Mouse (Mus musculus) spleen, adult 10 weeks (tissue): ENCODE results near the gene Olfr1192-ps1. TPM values are rescaled to one million over a fixed set of nuclear protein-coding genes. Genes with fewer than 3 reads are reported as not detected.

ENCODE experiments used
- polyA plus RNA-seq: library from polyadenylated mRNA; stranded (reverse); fragments of 350-450 nt; fragmentation: Illumina TruSeq; extraction: RNeasy Lipid Tissue Mini Kit (QIAGEN cat#74804); gene quantifications from one replicate; pipeline ENCODE4 v1.2.3, GENCODE M21; 2015; ENCODE audit warnings: low replicate concordance; ENCODE audit not compliant: insufficient read depth

Olfr1192-ps1 gene
- polyA plus RNA-seq = not detected

DNA sequence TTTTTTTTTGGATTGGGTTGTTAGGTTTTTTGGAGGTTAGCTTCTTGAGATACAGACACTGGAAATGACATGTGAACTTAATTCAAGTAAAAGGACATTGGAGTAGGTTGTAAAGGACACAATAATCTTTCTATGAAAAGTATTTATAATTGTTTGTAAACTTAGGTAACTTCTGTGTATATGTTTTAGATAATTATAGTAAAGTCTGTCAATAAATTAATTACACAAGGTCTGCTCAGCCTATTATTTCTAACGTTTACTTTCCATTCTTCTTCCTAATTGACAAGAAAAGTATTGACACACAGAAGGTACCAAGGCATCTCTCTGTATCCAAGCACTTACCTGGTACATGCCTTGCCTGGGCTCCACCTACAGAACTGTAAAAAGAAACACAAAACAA, at the start of gene Olfr1192-ps1:
Olfr1192-ps1 (plus strand) TSS at position 301 of the 400 bp plus-strand sequence.

DNA sequence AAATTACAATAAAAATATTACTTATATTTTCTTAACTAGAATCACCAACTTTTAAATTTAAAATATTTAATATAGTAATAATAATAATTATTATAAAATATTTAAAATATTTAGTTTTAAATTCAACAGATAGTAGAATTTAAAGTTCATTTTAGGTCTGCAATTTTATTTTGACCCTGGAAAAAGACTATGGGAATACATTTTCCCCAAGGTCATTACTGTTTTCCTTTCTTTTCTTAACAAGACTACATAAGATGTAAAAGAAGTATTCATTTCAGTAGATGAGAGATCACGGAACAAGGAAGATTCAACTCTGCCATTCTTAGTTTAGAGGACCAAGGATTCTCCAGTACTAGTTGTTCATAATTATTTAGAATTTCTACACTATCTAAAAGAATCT, 8.1 kb upstream of the Olfr1192-ps1 start, which contains the start of gene Olfr1191-ps1:
Olfr1191-ps1 (plus strand) TSS at position 301 of the 400 bp plus-strand sequence.

DNA sequence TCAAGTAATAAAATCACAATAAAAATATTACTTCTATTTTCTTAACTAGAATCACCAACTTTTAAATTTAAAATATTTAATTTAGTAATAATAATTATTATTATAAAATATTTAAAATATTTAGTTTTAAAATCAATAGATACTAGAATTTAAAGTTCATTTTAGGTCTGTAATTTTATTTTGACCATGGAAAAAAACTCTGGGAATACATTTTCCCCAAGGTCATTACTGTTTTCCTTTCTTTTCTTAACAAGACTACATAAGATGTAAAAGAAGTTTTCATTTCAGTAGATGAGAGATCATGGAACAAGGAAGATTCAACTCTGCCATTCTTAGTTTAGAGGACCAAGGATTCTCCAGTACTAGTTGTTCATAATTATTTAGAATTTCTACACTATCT, 27.0 kb downstream of the Olfr1192-ps1 start, which contains the start of gene Olfr1193:
Olfr1193 (plus strand) TSS at position 301 of the 400 bp plus-strand sequence.

DNA sequence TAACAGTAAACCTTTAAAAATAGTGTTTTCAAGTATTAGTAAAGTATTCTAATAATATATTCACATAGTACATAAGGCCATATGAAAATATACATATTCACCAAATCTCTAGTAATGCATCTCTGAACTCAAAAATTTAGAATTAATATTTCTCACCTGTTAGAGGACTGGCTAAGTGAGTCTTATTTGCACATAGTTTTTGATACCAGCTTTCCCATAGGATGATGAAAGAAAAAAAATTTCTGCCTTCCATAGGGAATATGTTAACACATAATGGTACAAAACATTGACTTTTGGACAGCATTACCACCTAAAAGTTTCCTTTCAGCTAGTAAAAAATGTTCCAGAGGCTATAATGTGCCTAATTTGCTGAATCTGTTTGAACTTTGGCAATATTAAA, 40.8 kb downstream of the Olfr1192-ps1 start, which contains the start of gene Olfr1195:
Olfr1195 (minus strand) TSS at position 101 of the 400 bp plus-strand sequence.

DNA sequence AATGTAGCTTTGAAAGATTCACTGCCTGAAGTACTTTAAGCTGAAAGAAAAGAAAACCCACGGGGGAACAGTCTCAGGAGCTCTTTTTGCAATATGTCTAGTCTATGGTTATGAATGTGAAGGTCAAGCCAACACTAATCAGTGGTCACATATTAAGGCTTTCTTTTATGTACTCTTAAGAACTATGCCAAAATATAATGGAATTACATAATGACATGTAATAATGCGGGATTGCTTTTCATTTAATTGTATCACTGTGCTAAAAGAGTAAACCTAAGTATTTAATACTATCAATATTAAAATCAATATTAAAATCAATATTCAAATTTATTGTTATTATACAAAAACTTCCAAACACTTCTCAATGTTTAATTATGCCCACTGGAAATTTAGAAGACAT, 56.2 kb downstream of the Olfr1192-ps1 start, which contains the start of gene Olfr1196:
Olfr1196 (minus strand) TSS at position 101 of the 400 bp plus-strand sequence.

Other genes with a start within 250 kb of the Olfr1192-ps1 start
- gene Olfr1179, start 242.1 kb upstream of the Olfr1192-ps1 start, polyA plus RNA-seq = not detected
- not detected for gene Olfr1180, start 229.4 kb upstream of the Olfr1192-ps1 start, polyA plus RNA-seq
- not detected for gene Olfr1181, start 222.3 kb upstream of the Olfr1192-ps1 start, polyA plus RNA-seq
- not detected for gene Gm13757, start 199.4 kb upstream of the Olfr1192-ps1 start, polyA plus RNA-seq
- gene Olfr1183, start 193.6 kb upstream of the Olfr1192-ps1 start, polyA plus RNA-seq = not detected
- gene Olfr1184, start 164.9 kb upstream of the Olfr1192-ps1 start, polyA plus RNA-seq = not detected
- gene Olfr1185-ps1, start 155.2 kb upstream of the Olfr1192-ps1 start, polyA plus RNA-seq = not detected
- gene Olfr1186, start 130.0 kb upstream of the Olfr1192-ps1 start, polyA plus RNA-seq = not detected
- gene Olfr1188, start 91.6 kb upstream of the Olfr1192-ps1 start, polyA plus RNA-seq = not detected
- not detected for gene Olfr1189, start 62.1 kb upstream of the Olfr1192-ps1 start, polyA plus RNA-seq
- gene Olfr1191-ps1, start 8.0 kb upstream of the Olfr1192-ps1 start, polyA plus RNA-seq = not detected
- not detected for gene Olfr1193, start 27.1 kb downstream of the Olfr1192-ps1 start, polyA plus RNA-seq
- not detected for gene Olfr1195, start 40.7 kb downstream of the Olfr1192-ps1 start, polyA plus RNA-seq
- not detected for gene Olfr1196, start 56.1 kb downstream of the Olfr1192-ps1 start, polyA plus RNA-seq
- gene Olfr1197, start 83.9 kb downstream of the Olfr1192-ps1 start, polyA plus RNA-seq = not detected
- gene Olfr1198, start 102.9 kb downstream of the Olfr1192-ps1 start, polyA plus RNA-seq = not detected
- gene Olfr1199, start 112.0 kb downstream of the Olfr1192-ps1 start, polyA plus RNA-seq = not detected
- gene Olfr1200, start 122.0 kb downstream of the Olfr1192-ps1 start, polyA plus RNA-seq = not detected
- not detected for gene Olfr1201, start 144.5 kb downstream of the Olfr1192-ps1 start, polyA plus RNA-seq
- not detected for gene Olfr1202, start 166.0 kb downstream of the Olfr1192-ps1 start, polyA plus RNA-seq
- gene Olfr1205, start 181.2 kb downstream of the Olfr1192-ps1 start, polyA plus RNA-seq = not detected
- not detected for gene Olfr1204, start 200.8 kb downstream of the Olfr1192-ps1 start, polyA plus RNA-seq
- not detected for gene Olfr1206, start 214.7 kb downstream of the Olfr1192-ps1 start, polyA plus RNA-seq